Mouse (Mus musculus) lung, embryonic 14.5 days (tissue): Measurements from ENCODE around the gene Olfr822. TPM values are rescaled to one million over a fixed set of nuclear protein-coding genes. Genes with fewer than 3 reads are reported as not detected.
"Not testable (repeated sequence)": the region's sequence is repeated elsewhere in the genome, so short reads cannot be mapped to it uniquely, and the experiment has no call there.

Experiments used
- ATAC-seq: fragments of 200-750 bp; cut with Nextera tagmentation; 2 replicates; pipeline ENCODE4 v1.8.0; 2017; ENCODE audit warnings: mild to moderate bottlenecking, moderate TSS enrichment, moderate library complexity; ENCODE audit not compliant: insufficient read depth
- DNase-seq: peaks from one replicate; pipeline ENCODE4 v3.0.0-alpha.2; 2015
- H3K27ac ChIP-seq: fragments of 300-500 bp; sonication (generic); 2 replicates; pipeline ENCODE4 v1.5.1; 2014; ENCODE audit warnings: low read depth, mild to moderate bottlenecking, moderate library complexity
- H3K27me3 ChIP-seq: fragments of 300-500 bp; sonication (generic); 2 replicates; pipeline ENCODE4 v1.6.1; 2014; ENCODE audit warnings: low read length, control low read depth; ENCODE audit not compliant: insufficient read depth
- H3K36me3 ChIP-seq: fragments of 300-500 bp; sonication (generic); 2 replicates; pipeline ENCODE4 v1.6.1; 2014; ENCODE audit warnings: control low read depth; ENCODE audit not compliant: insufficient read depth
- H3K4me1 ChIP-seq: fragments of 300-500 bp; sonication (generic); 2 replicates; pipeline ENCODE4 v1.6.1; 2014; ENCODE audit warnings: antibody characterized with exemption, control low read depth; ENCODE audit not compliant: insufficient read depth
- H3K4me2 ChIP-seq: fragments of 300-500 bp; sonication (generic); 2 replicates; pipeline ENCODE4 v1.6.1; 2014; ENCODE audit warnings: mild to moderate bottlenecking
- H3K4me3 ChIP-seq: fragments of 300-500 bp; sonication (generic); 2 replicates; pipeline ENCODE4 v1.5.1; 2014; ENCODE audit warnings: low read depth, low read length
- H3K9ac ChIP-seq: fragments of 300-500 bp; sonication (generic); 2 replicates; pipeline ENCODE4 v1.6.1; 2014
- H3K9me3 ChIP-seq: fragments of 300-500 bp; sonication (generic); 2 replicates; pipeline ENCODE4 v1.6.1; 2016; ENCODE audit warnings: low read depth, low read length, control low read depth
- CTCF ChIP-seq: IDR thresholded peaks from 2 replicates; pipeline ENCODE4 v1.5.1; 2016; ENCODE audit warnings: antibody characterized with exemption, low read depth
- WGBS: fragments of 180-500 bp; shearing (Covaris S2); extraction: QIAGEN DNeasy Blood & Tissue Kit; methylation state at CpG from one replicate; pipeline ENCODE4 v1.1.7; 2014; 5-methylcytosine and 5-hydroxymethylcytosine counted together
- polyA plus RNA-seq: library from polyadenylated mRNA; unstranded; fragments of >200 nt; fragmentation: Nextera tagmentation; extraction: Ambion mirVana; gene quantifications from 2 replicates; pipeline ENCODE4 v1.2.1, GENCODE M21; 2014

Gene Olfr822
- polyA plus RNA-seq: not detected in 2 replicates

DNA sequence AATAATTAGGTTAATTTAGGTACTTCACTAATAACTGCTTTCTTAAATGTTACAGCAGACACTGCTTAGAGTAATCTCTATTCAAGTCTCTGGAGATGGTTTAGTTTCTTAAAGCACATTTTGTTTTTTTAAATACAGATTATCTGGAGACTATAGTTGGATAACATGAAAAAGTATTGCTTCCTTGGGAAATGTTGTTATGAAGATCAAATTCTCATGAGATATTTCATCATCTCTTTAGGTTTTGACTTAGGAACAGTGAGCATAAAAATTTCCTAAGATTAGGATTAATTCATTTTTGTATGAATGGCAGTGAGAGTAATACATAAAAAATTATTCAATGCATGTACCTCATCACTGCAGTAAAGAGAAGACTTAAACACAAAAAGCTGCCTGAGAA lies at the start of gene Olfr822:
Olfr822 (plus strand) TSS at position 301 of the 400 bp plus-strand sequence.
- H3K9me3 ChIP-seq: no peaks in the 10 kb centered on the region
- H3K4me1 ChIP-seq: no peaks in the 10 kb centered on the region
- ATAC-seq (no peak), DNase-seq (no peak)
- H3K4me2 ChIP-seq: no peak within 1 kb of the TSS
- no peak within 1 kb of the TSS for H3K27ac ChIP-seq
- no peak for TF ChIP-seq CTCF
- no peak within 1 kb of the TSS for H3K9ac ChIP-seq
- H3K27me3 ChIP-seq: no peaks in the 10 kb centered on the region
- no peaks in the 10 kb centered on the region for H3K36me3 ChIP-seq
- no peak within 1 kb of the TSS for H3K4me3 ChIP-seq

DNA sequence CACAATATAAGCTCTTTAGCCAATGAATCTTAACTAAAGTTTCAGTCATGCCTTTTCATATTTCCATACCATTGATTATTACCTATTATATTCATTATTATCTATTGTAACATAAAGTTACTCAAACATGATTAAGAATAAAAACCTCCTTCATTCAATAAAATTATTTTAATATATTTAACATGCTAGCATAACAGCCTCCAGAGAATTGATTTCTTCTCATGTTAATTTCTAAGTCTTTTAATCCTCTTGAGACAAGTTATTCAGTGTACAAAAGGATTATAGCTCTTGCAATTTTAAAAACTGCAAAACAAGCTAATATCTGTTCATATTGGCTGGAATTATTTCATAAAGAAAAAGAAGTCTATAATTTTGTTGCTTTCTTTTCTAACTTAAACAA lies 41.0 kb upstream of the Olfr822 start, which contains the start of gene Olfr821:
Olfr821 (plus strand) TSS at position 301 of the 400 bp plus-strand sequence.
- TF ChIP-seq CTCF: no peak
- no peak for ATAC-seq
- no peak for DNase-seq

GRCm38 (mm10) chr10:130037096-130037495 lies 33.9 kb upstream of the Olfr822 start:
- H3K27me3 ChIP-seq: no peaks in the 10 kb centered on the region
- DNase-seq: no peak
- H3K4me2 ChIP-seq: no peak overlapping the region
- no peaks in the 10 kb centered on the region for H3K36me3 ChIP-seq
- H3K27ac ChIP-seq: no peak overlapping the region
- TF ChIP-seq CTCF: no peak
- no peak for ATAC-seq
- no peak overlapping the region for H3K4me3 ChIP-seq
- H3K9me3 ChIP-seq: no peaks in the 10 kb centered on the region
- 67% methylated on average over 6 of the region's 6 CpGs for WGBS
- H3K9ac ChIP-seq: no peak overlapping the region
- no peaks in the 10 kb centered on the region for H3K4me1 ChIP-seq

More for the DNA sequence above, 41.0 kb upstream of the Olfr822 start, which contains the start of gene Olfr821:
- Histone ChIP-seq H3K9me3 (no peaks in the 10 kb centered on the region), H3K4me1 (no peaks in the 10 kb centered on the region), H3K36me3 (no peaks in the 10 kb centered on the region), H3K4me3 (no peak within 1 kb of the TSS), H3K4me2 (no peak within 1 kb of the TSS), H3K27me3 (no peaks in the 10 kb centered on the region), H3K9ac (no peak within 1 kb of the TSS), H3K27ac (no peak within 1 kb of the TSS)

- Histone ChIP-seq H3K4me1 (no peaks in the 10 kb centered on the region), H3K27ac (no peak overlapping the region), H3K9me3 (no peaks in the 10 kb centered on the region), H3K27me3 (no peaks in the 10 kb centered on the region), H3K4me3 (no peak overlapping the region), H3K4me2 (no peak overlapping the region), H3K36me3 (no peaks in the 10 kb centered on the region), H3K9ac (no peak overlapping the region)
- peak; percentile 85 for DNase-seq
- WGBS: 17% methylated on average over 5 of the region's 5 CpGs
- TF ChIP-seq CTCF: peak; percentile 66
- ATAC-seq: no peak
Measured at GRCm38 (mm10) chr10:130092838-130093440, 21.9 kb downstream of the Olfr822 start.

DNA sequence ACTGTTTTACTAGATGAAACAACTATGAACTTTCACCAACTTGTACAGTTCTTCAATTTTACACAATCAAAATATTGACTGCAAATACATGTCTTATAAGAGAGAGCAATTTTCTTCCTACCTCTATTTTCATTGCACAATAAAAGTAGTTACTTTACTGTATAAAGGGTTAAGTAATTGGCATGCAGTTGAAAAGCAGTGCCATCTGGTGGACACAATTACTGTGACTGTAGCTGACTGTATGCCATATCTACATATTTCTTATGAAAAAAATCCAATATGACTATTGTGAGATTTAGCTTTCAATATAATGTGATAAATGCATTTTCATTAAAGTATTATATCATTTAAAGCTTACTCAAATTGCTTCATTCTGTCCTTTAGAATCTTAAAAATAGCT lies 25.1 kb downstream of the Olfr822 start:
- H3K27ac ChIP-seq: no peak overlapping the region
- H3K4me2 ChIP-seq: no peak overlapping the region
- no peaks in the 10 kb centered on the region for H3K4me1 ChIP-seq
- no peak overlapping the region for H3K9ac ChIP-seq
- DNase-seq (peak; percentile 51), ATAC-seq (no peak)
- H3K27me3 ChIP-seq: no peaks in the 10 kb centered on the region
- H3K4me3 ChIP-seq: no peak overlapping the region
- no peaks in the 10 kb centered on the region for H3K9me3 ChIP-seq
- H3K36me3 ChIP-seq: no peaks in the 10 kb centered on the region
- peak; percentile 52 for TF ChIP-seq CTCF

DNA sequence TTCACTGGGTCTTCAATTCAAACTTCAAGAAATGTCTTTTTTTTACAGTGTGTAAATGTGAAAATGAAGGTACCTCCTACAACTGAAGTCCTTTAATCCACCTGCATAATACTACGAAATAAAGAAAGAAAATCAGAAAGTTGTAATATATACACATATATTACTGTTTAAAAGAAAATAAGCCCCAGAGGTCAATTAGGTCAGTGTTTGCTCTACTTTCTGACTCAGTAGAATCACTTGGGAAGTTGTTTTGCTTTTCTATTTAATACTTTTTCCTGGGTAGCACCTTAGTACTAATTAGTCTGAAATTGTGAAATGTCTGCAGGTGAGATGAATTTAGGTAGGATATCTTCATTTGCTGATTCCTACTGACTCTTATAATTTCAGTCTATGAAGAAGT lies 44.3 kb downstream of the Olfr822 start, which contains the start of gene Olfr823:
Olfr823 (minus strand) TSS at position 101 of the 400 bp plus-strand sequence.
- ATAC-seq, H3K4me3 ChIP-seq, H3K4me1 ChIP-seq, H3K27ac ChIP-seq, H3K4me2 ChIP-seq, DNase-seq, H3K27me3 ChIP-seq, H3K9ac ChIP-seq, H3K9me3 ChIP-seq, H3K36me3 ChIP-seq: not testable (repeated sequence)
- 81% methylated on average over 1 of the region's 1 CpGs for WGBS

- not testable (repeated sequence) for H3K4me1 ChIP-seq, ATAC-seq, H3K4me2 ChIP-seq, H3K4me3 ChIP-seq, H3K27me3 ChIP-seq, H3K9me3 ChIP-seq, H3K27ac ChIP-seq, DNase-seq, H3K36me3 ChIP-seq, H3K9ac ChIP-seq
- WGBS: 69% methylated on average over 3 of the region's 3 CpGs
Measured at GRCm38 (mm10) chr10:130116045-130116444, 45.0 kb downstream of the Olfr822 start.

Other genes starting within 250 kb of the Olfr822 start
- not detected in 2 replicates for gene Olfr812, start 225.1 kb upstream of the Olfr822 start, polyA plus RNA-seq
- not detected in 2 replicates for gene Olfr813, start 215.8 kb upstream of the Olfr822 start, polyA plus RNA-seq
- not detected in 2 replicates for gene Olfr814, start 191.4 kb upstream of the Olfr822 start, polyA plus RNA-seq
- gene Olfr815, start 165.3 kb upstream of the Olfr822 start, polyA plus RNA-seq: not detected in 2 replicates
- not detected in 2 replicates for gene Olfr816, start 155.6 kb upstream of the Olfr822 start, polyA plus RNA-seq
- gene Olfr818, start 122.1 kb upstream of the Olfr822 start, polyA plus RNA-seq: not detected in 2 replicates
- not detected in 2 replicates for gene Olfr819, start 103.9 kb upstream of the Olfr822 start, polyA plus RNA-seq
- gene Olfr247, start 95.1 kb upstream of the Olfr822 start, polyA plus RNA-seq: not detected in 2 replicates
- gene Gm10310, start 86.1 kb upstream of the Olfr822 start, polyA plus RNA-seq: not detected in 2 replicates
- gene Olfr820, start 58.6 kb upstream of the Olfr822 start, polyA plus RNA-seq: not detected in 2 replicates
- not detected in 2 replicates for gene Olfr821, start 40.9 kb upstream of the Olfr822 start, polyA plus RNA-seq
- not detected in 2 replicates for gene Olfr823, start 44.2 kb downstream of the Olfr822 start, polyA plus RNA-seq
- not detected in 2 replicates for gene Olfr824, start 58.8 kb downstream of the Olfr822 start, polyA plus RNA-seq
- gene Olfr825, start 95.6 kb downstream of the Olfr822 start, polyA plus RNA-seq: not detected in 2 replicates
- not detected in 2 replicates for gene Olfr826, start 113.0 kb downstream of the Olfr822 start, polyA plus RNA-seq
- gene Olfr827, start 143.2 kb downstream of the Olfr822 start, polyA plus RNA-seq: not detected in 2 replicates
- gene Neurod4, start 209.0 kb downstream of the Olfr822 start, polyA plus RNA-seq: not detected in 2 replicates